Mouse (Mus musculus): ENCODE measurements around the gene Klhdc3. TPM values are rescaled to one million over a fixed set of nuclear protein-coding genes. Genes with fewer than 3 reads are reported as not detected.
A peak's percentile ranks its signal among the peaks of the same experiment; 100 is the strongest.

Gene Klhdc3
- polyA plus RNA-seq, 1 experiment from 2014 or later: 134 TPM

DNA sequence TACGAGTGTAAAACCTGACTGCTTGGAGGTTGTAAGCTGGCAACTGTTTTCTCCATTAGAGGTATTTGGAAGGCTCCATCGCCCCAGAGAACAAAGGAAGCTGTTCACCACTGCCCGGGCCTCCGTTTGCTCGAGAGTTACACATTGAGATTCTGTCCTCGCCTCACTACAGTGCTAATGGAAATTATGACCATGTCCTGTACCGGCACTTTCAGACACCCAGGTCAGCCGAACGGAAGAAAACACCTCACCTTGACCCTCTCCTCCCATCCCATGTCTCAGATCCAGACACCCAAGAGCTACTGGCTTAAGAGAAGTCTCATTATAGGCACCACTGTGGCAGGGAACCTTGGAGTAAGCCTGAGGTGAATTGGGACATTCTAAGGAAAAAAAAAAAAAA lies 33.1 kb upstream of the Klhdc3 start:
- Histone ChIP-seq H3K9me3 (replicated peaks) (no peaks in the 10 kb centered on the region), H3K4me3 (replicated peaks) (no peak overlapping the region), H3K36me3 (peaks cover 33% of the 10 kb centered on the region), H3K27ac (replicated peaks) (no peak overlapping the region), H3K4me1 (peaks cover 14% of the 10 kb centered on the region), H3K4me2 (replicated peaks) (no peak overlapping the region), H3K27me3 (no peaks in the 10 kb centered on the region), H3K9ac (no peak overlapping the region)
- 87% methylated on average over 9 of the region's 9 CpGs for WGBS
- ATAC-seq (ENCODE audit: insufficient number of reproducible peaks, low FRiP score, low TSS enrichment, low read depth): no peak

DNA sequence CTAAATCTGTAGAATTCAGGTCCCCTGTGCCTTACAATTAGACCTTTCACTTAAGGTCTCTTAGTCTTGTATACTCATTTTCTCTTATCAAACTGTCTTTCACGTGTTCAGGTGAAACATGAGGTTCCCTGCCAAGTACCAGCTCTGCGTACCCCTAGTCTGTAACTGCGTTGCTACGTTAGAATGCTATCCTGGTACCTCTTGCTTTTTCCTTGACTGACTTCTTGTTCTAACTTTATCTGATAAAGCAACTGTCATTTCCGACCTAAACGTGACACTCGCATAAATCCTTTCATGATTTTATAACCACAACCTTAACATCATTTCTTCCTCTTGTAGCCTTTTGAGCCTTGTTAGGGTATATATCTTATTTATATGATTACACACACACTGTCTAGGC lies 31.7 kb upstream of the Klhdc3 start:
- Histone ChIP-seq H3K4me1 (peaks cover 14% of the 10 kb centered on the region), H3K9me3 (replicated peaks) (no peaks in the 10 kb centered on the region), H3K36me3 (peaks cover 29% of the 10 kb centered on the region), H3K27ac (replicated peaks) (no peak overlapping the region), H3K4me3 (replicated peaks) (peak overlapping the region; percentile 99), H3K9ac (peak overlapping the region; percentile 92), H3K27me3 (no peaks in the 10 kb centered on the region), H3K4me2 (replicated peaks) (peak overlapping the region; percentile 96)
- no peak for ATAC-seq (ENCODE audit: insufficient number of reproducible peaks, low FRiP score, low TSS enrichment, low read depth)
- 67% methylated on average over 7 of the region's 7 CpGs for WGBS

DNA sequence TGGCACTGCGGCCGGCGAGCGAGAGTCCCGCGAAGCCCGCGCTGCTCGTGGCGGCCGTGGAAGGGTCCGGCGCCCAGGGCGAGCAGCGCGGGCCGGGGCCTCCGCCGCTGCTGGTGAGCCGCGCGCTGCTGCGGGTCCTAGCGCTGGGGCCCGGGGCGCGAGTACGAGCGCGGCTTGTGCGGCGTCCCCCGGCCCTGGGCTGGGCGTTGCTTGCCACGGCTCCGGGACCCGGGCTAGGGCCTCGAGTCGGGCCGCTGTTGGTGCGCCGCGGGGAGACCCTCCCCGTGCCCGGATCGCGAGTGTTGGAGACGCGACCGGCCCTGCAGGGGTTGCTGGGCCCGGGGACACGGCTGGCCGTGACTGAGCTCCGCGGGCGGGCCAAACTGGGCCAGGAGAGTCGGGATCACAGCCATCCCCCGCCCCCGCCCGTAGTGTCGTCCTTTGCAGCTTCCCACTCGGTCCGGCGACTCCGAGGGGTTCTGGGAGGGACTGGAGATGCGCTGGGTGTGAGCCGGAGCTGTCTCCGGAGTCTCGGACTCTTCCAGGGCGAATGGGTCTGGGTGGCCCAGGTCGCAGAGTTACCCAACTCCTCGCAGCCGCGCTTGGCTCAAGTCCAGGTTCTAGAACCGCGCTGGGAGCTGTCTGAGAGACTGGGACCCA lies 31.0 kb upstream of the Klhdc3 start:
- no peaks in the 10 kb centered on the region for H3K9me3 ChIP-seq (replicated peaks)
- H3K27ac ChIP-seq (replicated peaks): peak overlapping the region; percentile 80
- peak overlapping the region; percentile 99 for H3K4me3 ChIP-seq (replicated peaks)
- no peaks in the 10 kb centered on the region for H3K27me3 ChIP-seq
- WGBS: under 1% methylated on average over 76 of the region's 76 CpGs
- H3K4me2 ChIP-seq (replicated peaks): peak overlapping the region; percentile 96
- peak; percentile 50 for ATAC-seq (ENCODE audit: insufficient number of reproducible peaks, low FRiP score, low TSS enrichment, low read depth)
- H3K9ac ChIP-seq: peak overlapping the region; percentile 92
- peaks cover 14% of the 10 kb centered on the region for H3K4me1 ChIP-seq
- peaks cover 25% of the 10 kb centered on the region for H3K36me3 ChIP-seq

DNA sequence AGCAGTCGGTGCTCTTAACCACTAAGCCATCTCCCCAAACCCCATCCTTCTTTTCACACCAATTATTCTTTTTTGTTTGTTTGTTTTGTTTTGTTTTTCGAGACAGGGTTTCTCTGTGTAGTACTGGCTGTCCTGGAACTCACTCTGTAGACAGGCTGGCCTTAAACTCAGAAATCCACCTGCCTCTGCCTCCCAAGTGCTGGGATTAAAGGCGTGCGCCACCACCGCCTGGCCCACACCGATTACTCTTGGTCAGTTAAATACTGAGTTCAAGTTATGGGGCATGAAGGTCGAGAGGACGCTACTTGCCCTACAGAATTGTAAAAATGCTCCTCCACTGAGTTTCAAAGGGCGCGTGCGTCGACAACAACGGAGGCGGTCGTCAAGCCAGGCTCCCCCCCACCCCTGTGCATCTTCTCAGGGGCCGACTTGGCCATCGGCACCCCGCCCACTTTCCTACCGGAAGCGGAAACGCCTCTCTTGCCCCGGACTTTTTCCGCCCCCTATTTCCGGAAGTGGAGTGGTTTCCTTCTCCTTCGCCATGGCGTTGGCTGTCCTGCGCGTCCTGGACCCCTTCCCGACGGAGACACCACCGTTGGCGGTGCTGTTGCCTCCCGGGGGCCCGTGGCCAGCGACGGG lies 30.4 kb upstream of the Klhdc3 start, which contains the start of gene Pex6:
Gene Pex6 (plus strand): TSS at position 505 of the 639 bp plus-strand sequence.
- peak within 1 kb of the TSS; percentile 99 for H3K4me3 ChIP-seq (replicated peaks)
- no peaks in the 10 kb centered on the region for H3K9me3 ChIP-seq (replicated peaks)
- H3K4me2 ChIP-seq (replicated peaks): peak within 1 kb of the TSS; percentile 96
- 7% methylated on average over 36 of the region's 36 CpGs for WGBS
- H3K36me3 ChIP-seq: peaks cover 19% of the 10 kb centered on the region
- peak within 1 kb of the TSS; percentile 92 for H3K9ac ChIP-seq
- no peaks in the 10 kb centered on the region for H3K27me3 ChIP-seq
- H3K4me1 ChIP-seq: peaks cover 14% of the 10 kb centered on the region
- peak within 1 kb of the TSS; percentile 80 for H3K27ac ChIP-seq (replicated peaks)
- ATAC-seq (ENCODE audit: insufficient number of reproducible peaks, low FRiP score, low TSS enrichment, low read depth): peak; percentile 89

DNA sequence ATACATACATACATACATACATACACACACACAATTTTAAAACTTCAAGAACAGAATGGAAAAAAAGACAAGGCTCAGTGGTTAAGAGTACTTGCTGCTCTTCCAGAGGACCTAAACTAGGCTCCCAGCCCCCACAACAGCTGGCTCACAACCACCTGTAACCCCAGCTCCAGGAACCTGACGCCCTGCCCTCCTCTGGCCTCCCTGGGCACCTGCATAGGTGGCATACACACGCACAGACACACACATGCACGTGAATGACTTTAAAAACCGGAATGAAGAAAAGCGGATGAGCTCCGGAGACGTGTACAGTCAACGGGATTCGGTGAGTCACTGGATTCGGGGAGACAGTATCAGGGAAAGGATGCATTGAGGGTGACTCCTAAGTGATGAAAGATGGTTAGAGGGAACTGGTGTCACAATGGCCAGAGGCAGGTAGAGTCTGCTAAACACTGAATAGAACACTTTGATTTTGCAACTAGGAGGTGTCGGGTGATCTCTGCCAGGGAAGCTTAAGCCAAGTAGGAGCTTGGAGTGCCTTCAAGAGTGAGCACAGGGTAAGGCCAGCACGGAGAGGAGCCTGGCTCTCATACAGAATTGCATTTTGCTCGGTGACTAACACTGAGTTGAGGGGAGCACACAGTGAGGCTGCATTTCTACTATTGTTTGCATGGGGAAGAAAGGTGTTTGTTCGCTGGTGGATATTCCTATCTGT lies 25.8 kb upstream of the Klhdc3 start:
- Histone ChIP-seq H3K4me3 (replicated peaks) (no peak overlapping the region), H3K9ac (no peak overlapping the region), H3K27me3 (no peaks in the 10 kb centered on the region), H3K36me3 (no peaks in the 10 kb centered on the region), H3K27ac (replicated peaks) (no peak overlapping the region), H3K4me1 (peaks cover 30% of the 10 kb centered on the region), H3K9me3 (replicated peaks) (no peaks in the 10 kb centered on the region), H3K4me2 (replicated peaks) (no peak overlapping the region)
- ATAC-seq (ENCODE audit: insufficient number of reproducible peaks, low FRiP score, low TSS enrichment, low read depth): no peak
- WGBS: 87% methylated on average over 14 of the region's 14 CpGs

DNA sequence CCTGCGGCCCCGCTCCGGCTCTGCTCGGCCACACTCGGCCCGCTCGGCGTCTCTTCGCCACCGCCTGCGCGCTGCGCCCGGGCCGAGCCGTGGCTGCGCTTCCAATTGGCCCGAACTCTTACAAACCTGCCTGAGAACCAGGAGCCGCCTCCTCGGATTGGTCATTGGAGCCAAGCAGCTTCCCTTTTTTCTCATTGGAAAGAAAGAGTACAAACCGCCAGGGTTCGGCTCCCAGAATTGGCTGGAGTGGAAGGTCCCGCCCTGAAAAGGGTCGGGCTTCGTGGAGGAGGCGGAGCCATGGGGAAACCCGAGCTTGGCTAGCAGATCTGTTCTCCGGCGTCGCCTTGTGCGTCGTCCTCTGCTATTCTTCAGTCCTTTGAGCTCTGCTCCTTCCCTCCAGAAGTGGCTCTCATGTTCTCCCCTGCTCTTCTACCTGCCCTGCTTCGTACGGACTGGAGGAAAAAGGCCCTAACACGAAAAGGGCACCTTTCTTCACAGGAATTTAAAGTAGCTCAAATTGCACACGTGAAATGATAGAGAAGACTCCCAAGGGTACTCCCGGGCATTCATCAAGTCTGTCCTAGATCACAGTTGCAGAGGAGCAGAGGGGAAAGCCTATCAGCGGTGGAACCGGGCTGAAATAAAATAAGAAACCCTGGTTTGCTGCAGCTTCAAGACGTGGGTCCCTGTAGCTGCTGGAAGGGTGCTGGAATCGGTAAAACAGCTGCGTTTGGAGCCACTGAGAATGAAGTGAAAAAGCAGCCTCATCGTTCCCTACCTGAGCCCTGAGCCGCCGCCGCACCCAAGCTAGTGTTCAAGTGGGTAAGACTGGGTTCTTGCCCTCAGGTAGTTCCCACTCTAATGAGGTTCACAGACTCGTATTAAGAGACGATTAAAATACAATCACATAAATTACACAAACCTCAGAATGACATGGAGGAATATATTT lies 24.4 kb upstream of the Klhdc3 start, which contains the start of gene Ppp2r5d:
Gene Ppp2r5d (minus strand): TSS at position 225 of the 949 bp plus-strand sequence.
- Histone ChIP-seq H3K4me1 (peaks cover 37% of the 10 kb centered on the region), H3K4me2 (replicated peaks) (peak within 1 kb of the TSS; percentile 67), H3K9ac (peak within 1 kb of the TSS; percentile 85), H3K27me3 (no peaks in the 10 kb centered on the region), H3K9me3 (replicated peaks) (no peaks in the 10 kb centered on the region), H3K36me3 (0 out of 2 replicates have a peak, but pooled peaks cover under 1% of the 10 kb centered on the region), H3K4me3 (replicated peaks) (peak within 1 kb of the TSS; percentile 97), H3K27ac (replicated peaks) (peak within 1 kb of the TSS; percentile 91)
- peak; percentile 93 for ATAC-seq (ENCODE audit: insufficient number of reproducible peaks, low FRiP score, low TSS enrichment, low read depth)
- WGBS: under 1% methylated on average over 48 of the region's 48 CpGs

DNA sequence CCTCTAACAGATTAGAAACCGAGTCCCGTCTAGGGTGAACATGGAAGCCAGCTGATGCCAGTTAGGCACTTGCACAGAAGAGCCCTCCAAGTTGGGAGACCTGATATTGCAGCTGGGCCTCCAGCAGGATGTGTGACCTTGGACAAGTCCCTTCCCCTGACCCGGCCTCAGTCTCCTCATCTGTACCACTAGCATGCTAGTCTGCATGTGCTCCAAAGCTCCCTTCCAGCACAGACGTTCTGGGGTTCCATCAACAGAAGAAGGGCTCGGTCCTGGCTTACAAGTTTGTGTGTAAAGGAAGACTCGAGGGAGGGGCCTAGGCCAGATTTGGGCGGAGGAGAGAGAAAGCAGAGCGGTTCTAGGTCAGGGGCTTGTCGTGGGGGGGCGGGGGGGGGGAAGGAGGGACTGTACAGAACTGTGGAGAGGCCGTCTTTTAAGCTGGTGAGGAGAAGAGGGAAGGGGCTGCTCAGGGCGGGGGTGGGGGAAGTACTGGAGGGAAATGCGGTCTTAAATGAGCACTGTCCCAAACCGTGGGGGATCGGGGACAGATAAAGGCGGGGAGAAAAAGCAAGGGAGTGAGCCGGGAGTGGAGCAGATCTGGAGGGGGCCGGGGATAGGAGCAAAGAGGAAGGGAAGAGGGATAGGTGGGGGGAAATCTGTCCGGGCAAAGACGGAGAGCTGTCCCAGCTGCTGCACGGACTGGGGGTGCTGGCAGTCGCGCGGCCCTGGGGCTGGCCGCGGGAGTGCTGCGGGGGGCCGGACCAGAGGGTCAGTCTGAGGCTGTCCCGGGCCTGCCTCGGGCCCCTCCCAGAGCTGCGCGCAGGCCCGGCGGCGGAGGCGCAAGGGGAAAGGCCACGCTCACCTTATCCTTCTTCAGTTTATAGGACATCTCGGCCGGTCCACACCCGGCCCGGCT lies 23.5 kb upstream of the Klhdc3 start:
- H3K4me1 ChIP-seq: peaks cover 37% of the 10 kb centered on the region
- H3K9ac ChIP-seq: peak overlapping the region; percentile 85
- H3K9me3 ChIP-seq (replicated peaks): no peaks in the 10 kb centered on the region
- 4% methylated on average over 31 of the region's 41 CpGs for WGBS
- H3K4me3 ChIP-seq (replicated peaks): peak overlapping the region; percentile 97
- H3K36me3 ChIP-seq: peaks cover 8% of the 10 kb centered on the region; the same call in 1 of the 2 replicates
- H3K27me3 ChIP-seq: no peaks in the 10 kb centered on the region
- H3K4me2 ChIP-seq (replicated peaks): peak overlapping the region; percentile 67
- H3K27ac ChIP-seq (replicated peaks): peak overlapping the region; percentile 90
- peak; percentile 76 for ATAC-seq (ENCODE audit: insufficient number of reproducible peaks, low FRiP score, low TSS enrichment, low read depth)

DNA sequence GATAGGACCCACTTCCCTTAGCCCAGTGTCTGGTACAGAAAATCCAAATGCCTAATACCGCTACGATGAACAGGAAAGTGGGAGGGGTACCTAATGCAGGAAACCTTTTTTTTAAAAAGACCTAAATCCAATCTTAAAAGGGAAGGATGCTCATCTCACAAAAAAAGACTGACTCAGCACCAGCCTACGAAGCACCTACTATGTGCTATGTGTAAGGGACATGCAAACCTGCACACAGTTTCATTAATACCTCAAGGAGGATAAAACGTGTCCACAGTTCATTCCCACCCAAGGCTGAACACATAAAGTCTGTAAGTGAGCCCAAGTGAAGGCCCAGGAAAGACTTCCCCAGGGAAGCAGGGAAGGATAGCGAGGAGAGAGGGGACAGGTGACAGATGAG lies 21.8 kb upstream of the Klhdc3 start:
- Histone ChIP-seq H3K9me3 (replicated peaks) (no peaks in the 10 kb centered on the region), H3K36me3 (peaks cover 19% of the 10 kb centered on the region; the same call in 1 of the 2 replicates), H3K4me2 (replicated peaks) (peak overlapping the region; percentile 67), H3K27ac (replicated peaks) (no peak overlapping the region), H3K9ac (0 out of 2 replicates have a peak overlapping the region, but pooled peaks have one; percentile 9), H3K4me3 (replicated peaks) (no peak overlapping the region), H3K4me1 (peaks cover 37% of the 10 kb centered on the region), H3K27me3 (no peaks in the 10 kb centered on the region)
- whole genome bisulfite sequencing: 81% methylated on average over 5 of the region's 5 CpGs
- no peak for ATAC-seq (ENCODE audit: insufficient number of reproducible peaks, low FRiP score, low TSS enrichment, low read depth)

DNA sequence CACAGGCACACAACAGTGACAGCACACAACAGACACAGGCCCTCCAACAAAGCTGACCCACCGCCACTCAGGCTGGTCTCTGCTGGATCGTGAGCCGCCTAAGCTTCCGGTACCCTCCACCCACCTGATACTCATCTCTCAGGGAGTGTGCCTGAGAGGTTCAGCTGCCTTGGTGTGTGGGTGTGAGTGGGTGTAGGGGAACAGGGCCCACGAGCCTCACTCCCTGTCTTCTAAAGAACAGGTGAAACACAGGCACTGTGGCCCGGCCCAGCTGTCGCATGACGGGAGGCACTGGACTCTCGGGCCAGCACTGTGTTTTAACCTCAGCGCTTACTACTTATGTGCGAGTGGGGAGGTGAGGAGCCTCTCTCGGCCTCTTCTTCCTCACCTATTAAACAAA lies 21.4 kb upstream of the Klhdc3 start:
- H3K27ac ChIP-seq (replicated peaks): no peak overlapping the region; the same call in 1 of the 2 replicates
- no peak overlapping the region for H3K4me2 ChIP-seq (replicated peaks)
- H3K9me3 ChIP-seq (replicated peaks): no peaks in the 10 kb centered on the region
- peaks cover 37% of the 10 kb centered on the region for H3K4me1 ChIP-seq
- no peak overlapping the region for H3K9ac ChIP-seq
- no peaks in the 10 kb centered on the region for H3K27me3 ChIP-seq
- peaks cover 20% of the 10 kb centered on the region; the same call in 1 of the 2 replicates for H3K36me3 ChIP-seq
- H3K4me3 ChIP-seq (replicated peaks): no peak overlapping the region
- WGBS: 81% methylated on average over 12 of the region's 12 CpGs
- ATAC-seq (ENCODE audit: insufficient number of reproducible peaks, low FRiP score, low TSS enrichment, low read depth): no peak

DNA sequence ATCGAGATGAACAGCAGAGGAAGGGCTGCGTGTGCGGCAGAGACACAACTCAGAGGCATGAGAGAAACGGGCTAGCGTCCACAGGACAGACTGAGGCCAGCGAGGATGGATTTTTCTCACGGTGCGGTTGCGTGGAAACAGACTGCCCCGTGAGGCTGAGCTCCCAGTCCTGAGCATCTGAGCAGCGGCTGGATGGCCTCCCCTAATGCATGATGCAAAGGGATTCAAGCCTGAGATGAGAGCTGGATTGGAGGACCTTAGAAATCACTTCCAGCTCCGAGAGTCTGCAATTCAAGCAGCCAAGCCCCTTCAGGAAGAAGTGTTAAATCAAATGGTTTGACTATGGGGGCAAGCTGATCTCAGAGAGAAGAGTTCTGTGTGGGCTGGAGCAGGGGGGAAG lies 20.8 kb upstream of the Klhdc3 start:
- ATAC-seq (ENCODE audit: insufficient number of reproducible peaks, low FRiP score, low TSS enrichment, low read depth): no peak
- WGBS: 76% methylated on average over 12 of the region's 12 CpGs
- Histone ChIP-seq H3K27ac (replicated peaks) (no peak overlapping the region; the same call in 1 of the 2 replicates), H3K27me3 (no peaks in the 10 kb centered on the region), H3K36me3 (peaks cover 20% of the 10 kb centered on the region; the same call in 1 of the 2 replicates), H3K4me3 (replicated peaks) (no peak overlapping the region; the same call in 1 of the 2 replicates), H3K9me3 (replicated peaks) (no peaks in the 10 kb centered on the region), H3K4me2 (replicated peaks) (no peak overlapping the region), H3K4me1 (peaks cover 37% of the 10 kb centered on the region), H3K9ac (no peak overlapping the region)
